Mouse (Mus musculus): ENCODE results near the gene Spag9.

DNA sequence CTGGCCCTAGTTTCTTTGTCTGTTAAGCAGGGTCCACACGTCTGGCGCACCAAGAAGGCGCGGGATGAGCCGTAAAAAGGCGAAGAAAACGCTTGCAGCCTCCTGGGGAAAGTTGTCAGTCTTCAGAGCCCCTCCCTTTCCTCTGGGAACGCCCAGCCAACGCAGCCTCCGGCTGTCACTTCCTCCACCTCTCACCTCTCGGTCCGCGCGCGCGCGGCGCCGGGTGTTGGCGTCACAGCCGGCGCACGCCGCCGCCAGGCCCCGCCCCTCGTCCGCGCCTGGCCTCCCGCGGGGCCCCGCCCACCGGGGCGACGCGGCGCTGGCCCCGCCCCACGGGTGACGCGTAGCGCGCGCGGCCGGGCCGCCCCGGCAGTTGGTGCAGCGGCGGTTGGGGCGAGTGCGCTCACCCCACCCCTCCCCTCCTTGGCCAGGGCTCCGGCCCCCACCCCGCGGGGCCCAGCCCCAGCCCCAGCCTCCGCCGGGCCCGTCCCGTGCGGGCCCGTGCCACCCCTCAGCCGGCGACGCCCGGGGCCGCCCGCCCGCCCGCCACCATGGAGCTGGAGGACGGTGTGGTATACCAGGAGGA is at the start of gene Spag9:
- TF ChIP-seq CTCF (conservative IDR thresholded peaks at IDR 0.05; ENCODE audit: low read length) (no peak), POU5F1 (IDR thresholded peaks at IDR 0.05; ENCODE audit: borderline replicate concordance, low read length) (no peak), NANOG (IDR thresholded peaks at IDR 0.05; ENCODE audit: borderline replicate concordance, low read length) (no peak)
